Mouse (Mus musculus): ENCODE results near the gene Eif2ak1.

GRCm38 (mm10) chr5:143936156-143936555, 118.6 kb downstream of the Eif2ak1 start:
- TF ChIP-seq POLR2A (IDR thresholded peaks at IDR 0.05; ENCODE audit: low read depth, low read length) = no peak
- TF ChIP-seq CTCF (IDR thresholded peaks at IDR 0.05; ENCODE audit: borderline replicate concordance, insufficient read depth, low read length) = no peak

All from embryonic fibroblast, embryonic 13.5 days (primary cell).